Mouse (Mus musculus): Measurements from ENCODE around the gene Crlf1. TPM values are rescaled to one million over a fixed set of nuclear protein-coding genes. Genes with fewer than 3 reads are reported as not detected.

The Crlf1 gene
- total RNA-seq, 4 experiments from 2014 or later, result 0.94 to 1.6 (median 1.2) TPM

GRCm38 (mm10) chr8:70547762-70548161 lies 54.8 kb downstream of the Crlf1 start:
- DNase-seq (ENCODE audit: low spot score in 2 of 2), result no peak

- DNase-seq (ENCODE audit: low spot score in 2 of 2), result no peak
Measured at GRCm38 (mm10) chr8:70549412-70550184, 56.6 kb downstream of the Crlf1 start.

GRCm38 (mm10) chr8:70551558-70552161 lies 58.7 kb downstream of the Crlf1 start:
- no peak for DNase-seq (ENCODE audit: low spot score in 2 of 2)

- DNase-seq (ENCODE audit: low spot score in 2 of 2), result no peak
Measured at GRCm38 (mm10) chr8:70552836-70553235, 59.9 kb downstream of the Crlf1 start.

Other genes with a start within 250 kb of the Crlf1 start
- 10 to 100 TPM in 1 of 4 experiments, 1 to 10 TPM in 3; 9.2 to 12.1 (median 9.8) TPM for gene Homer3, start 210.3 kb upstream of the Crlf1 start, total RNA-seq (2022)
- 10 to 100 TPM; 47.5 to 55.7 (median 51.8) TPM for gene Ddx49, start 190.7 kb upstream of the Crlf1 start, total RNA-seq (2022)
- gene Cope, start 190.6 kb upstream of the Crlf1 start, total RNA-seq (2022), result 100 to 1,000 TPM; 123 to 154 (median 139) TPM
- gene Cers1, start 177.4 kb upstream of the Crlf1 start, total RNA-seq (2022), result 10 to 100 TPM; 83.6 to 94.5 (median 88.4) TPM
- gene Gdf1, start 163.3 kb upstream of the Crlf1 start, total RNA-seq (2022), result 10 to 100 TPM in 2 of 4 experiments, 1 to 10 TPM in 2; 4.2 to 13.4 (median 7.4) TPM
- gene Upf1, start 139.9 kb upstream of the Crlf1 start, total RNA-seq (2022), result 10 to 100 TPM; 55.1 to 60.8 (median 59.2) TPM
- gene Comp, start 119.6 kb upstream of the Crlf1 start, total RNA-seq (2022), result 1 to 10 TPM in 1 of 4 experiments, under 1 TPM in 3; 0.20 to 1.0 (median 0.64) TPM
- gene Crtc1, start 53.6 kb upstream of the Crlf1 start, total RNA-seq (2022), result 100 to 1,000 TPM; 134 to 175 (median 147) TPM
- gene Klhl26, start 16.2 kb upstream of the Crlf1 start, total RNA-seq (2022), result 10 to 100 TPM; 39.1 to 42.8 (median 40.4) TPM
- gene Tmem59l, start 5.8 kb upstream of the Crlf1 start, total RNA-seq (2022), result 100 to 1,000 TPM; 271 to 280 (median 273) TPM
- 100 to 1,000 TPM; 103 to 117 (median 109) TPM for gene Rex1bd, start 13.6 kb downstream of the Crlf1 start, total RNA-seq (2022)
- gene Uba52, start 17.6 kb downstream of the Crlf1 start, total RNA-seq (2022), result 1,000 to 10,000 TPM in 1 of 4 experiments, 100 to 1,000 TPM in 3; 847 to 1,003 (median 930) TPM
- gene Fkbp8, start 34.6 kb downstream of the Crlf1 start, total RNA-seq (2022), result 100 to 1,000 TPM; 419 to 440 (median 422) TPM
- 10 to 100 TPM; 43.0 to 52.5 (median 47.1) TPM for gene Kxd1, start 34.8 kb downstream of the Crlf1 start, total RNA-seq (2022)
- gene Ell, start 46.3 kb downstream of the Crlf1 start, total RNA-seq (2022), result 10 to 100 TPM; 17.6 to 25.3 (median 19.2) TPM
- 10 to 100 TPM; 54.5 to 60.3 (median 56.5) TPM for gene Isyna1, start 101.2 kb downstream of the Crlf1 start, total RNA-seq (2022)
- 100 to 1,000 TPM; 211 to 248 (median 234) TPM for gene Ssbp4, start 115.7 kb downstream of the Crlf1 start, total RNA-seq (2022)
- gene Lrrc25, start 123.0 kb downstream of the Crlf1 start, total RNA-seq (2022), result 1 to 10 TPM in 1 of 4 experiments, under 1 TPM in 3; 0.55 to 1.3 (median 0.87) TPM
- not detected for gene Gdf15, start 139.3 kb downstream of the Crlf1 start, total RNA-seq (2022)
- 10 to 100 TPM; 11.2 to 17.0 (median 13.4) TPM for gene Pgpep1, start 167.2 kb downstream of the Crlf1 start, total RNA-seq (2022)
- 10 to 100 TPM; 61.5 to 65.0 (median 63.0) TPM for gene Lsm4, start 180.1 kb downstream of the Crlf1 start, total RNA-seq (2022)
- gene Jund, start 205.8 kb downstream of the Crlf1 start, total RNA-seq (2022), result 100 to 1,000 TPM; 206 to 222 (median 214) TPM
- gene Iqcn, start 210.3 kb downstream of the Crlf1 start, total RNA-seq (2022), result under 1 TPM in 1 of 4 experiments, not detected in 3; 0.07 TPM
- gene Gm3336, start 225.4 kb downstream of the Crlf1 start, total RNA-seq (2022), result not detected
- gene Pde4c, start 230.6 kb downstream of the Crlf1 start, total RNA-seq (2022), result 1 to 10 TPM; 1.7 to 2.8 (median 2.2) TPM